Mouse (Mus musculus): ENCODE measurements at regions not wholly inside any gene's neighbourhood (a gene's known extent, or its start where the extent isn't known, plus 50 kb on each side); places are given as distances from the start of the nearest gene placed in this dataset.

DNA sequence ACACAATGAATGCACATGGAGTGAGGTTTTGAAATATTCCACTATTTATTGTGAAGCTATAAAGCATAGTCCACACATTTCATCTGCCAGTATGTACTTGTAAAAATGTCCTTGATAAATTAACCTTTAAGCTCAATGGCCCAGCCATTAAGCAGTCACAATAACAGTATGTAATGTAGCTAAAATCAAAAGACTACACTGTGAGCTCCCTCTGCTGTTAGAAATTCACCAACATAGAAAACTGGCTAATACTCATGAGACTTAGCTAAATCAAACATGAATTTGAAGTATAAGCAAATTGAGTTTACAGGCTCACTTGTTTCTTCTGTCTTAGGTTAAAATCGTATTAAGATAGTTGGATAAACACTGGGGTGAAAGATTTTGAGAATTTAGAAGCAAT lies 182.1 kb downstream of the Atxn7l3b start:
- TF ChIP-seq HCFC1 (IDR thresholded peaks at IDR 0.05; ENCODE audit: borderline replicate concordance, insufficient read depth, low read length) (no peak), MAFK (IDR thresholded peaks at IDR 0.05; ENCODE audit: insufficient read depth, low read depth, low read length) (no peak), CHD2 (IDR thresholded peaks at IDR 0.05; ENCODE audit: low read depth, low read length) (no peak), ZC3H11A (IDR thresholded peaks at IDR 0.05; ENCODE audit: borderline replicate concordance, low read depth, low read length) (no peak), ZNF384 (IDR thresholded peaks at IDR 0.05; ENCODE audit: low read depth, low read length) (no peak)

Data from ES-E14 (cell line).